Mouse (Mus musculus) urinary bladder, postnatal 10 days (tissue): ENCODE measurements around the gene Dok3.
"Not testable (repeated sequence)": the region's sequence is repeated elsewhere in the genome, so short reads cannot be mapped to it uniquely, and the experiment has no call there.

Source experiments
- DNase-seq: peaks from one replicate; pipeline ENCODE4 v3.0.0; 2022; ENCODE audit warnings: low spot score

Gene Dok3

DNA sequence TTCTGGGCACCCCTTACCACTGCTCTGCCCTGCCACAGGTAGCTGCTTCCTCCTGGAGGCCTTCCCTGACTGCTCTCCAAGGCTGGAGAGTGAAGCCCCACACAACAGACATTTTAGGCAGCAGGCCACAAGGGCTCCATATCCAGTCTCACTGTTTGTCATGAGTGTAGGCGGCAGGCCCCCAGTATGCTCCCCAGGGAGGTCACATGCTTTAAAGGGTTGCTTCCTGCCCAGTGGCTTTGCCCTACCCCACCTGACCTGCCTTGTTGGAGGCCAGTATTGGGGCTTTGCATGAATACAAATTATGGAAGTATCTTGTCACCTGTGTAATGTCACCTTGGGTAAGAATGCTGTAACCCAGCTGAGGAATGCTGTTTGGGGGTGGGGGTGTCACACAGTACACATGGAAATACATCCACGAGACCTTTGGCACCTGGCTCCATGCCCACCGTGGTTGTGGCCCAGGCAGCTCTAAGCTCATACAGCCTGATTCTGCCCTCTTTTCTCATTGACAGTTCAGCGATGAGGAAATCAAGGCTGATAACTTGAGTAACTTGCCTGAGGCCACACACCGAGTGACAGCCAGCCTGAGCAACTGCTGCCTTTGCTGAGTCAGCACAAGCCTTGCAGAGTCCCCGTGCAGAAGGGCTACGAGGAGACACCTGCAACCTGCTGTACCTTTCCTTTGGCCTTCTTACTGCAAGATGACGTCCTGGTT, at the start of gene Dok3:
Gene Dok3, minus strand, starts transcription at position 99 of the 718 bp plus-strand sequence.
- DNase-seq, result no peak

GRCm38 (mm10) chr13:55578086-55578485, 49.0 kb upstream of the Dok3 start:
- no peak for DNase-seq

DNA sequence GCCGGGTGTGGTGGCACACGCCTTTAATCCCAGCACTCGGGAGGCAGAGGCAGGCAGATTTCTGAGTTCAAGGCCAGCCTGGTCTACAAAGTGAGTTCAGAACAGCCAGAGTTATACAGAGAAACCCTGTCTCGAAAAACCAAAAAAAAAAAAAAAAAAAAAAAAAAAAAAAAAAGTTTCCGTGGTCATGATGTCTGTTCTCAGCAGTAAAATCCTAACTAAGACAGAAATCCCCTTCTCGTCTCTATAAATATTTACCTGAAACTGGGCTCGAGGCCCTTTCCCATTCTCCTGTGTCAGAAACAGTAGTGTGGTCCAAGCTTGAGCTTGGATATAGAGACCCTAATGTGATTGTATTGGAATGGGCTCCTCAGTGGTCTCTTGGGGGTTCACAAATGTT, 47.8 kb upstream of the Dok3 start:
- DNase-seq, result not testable (repeated sequence)

DNA sequence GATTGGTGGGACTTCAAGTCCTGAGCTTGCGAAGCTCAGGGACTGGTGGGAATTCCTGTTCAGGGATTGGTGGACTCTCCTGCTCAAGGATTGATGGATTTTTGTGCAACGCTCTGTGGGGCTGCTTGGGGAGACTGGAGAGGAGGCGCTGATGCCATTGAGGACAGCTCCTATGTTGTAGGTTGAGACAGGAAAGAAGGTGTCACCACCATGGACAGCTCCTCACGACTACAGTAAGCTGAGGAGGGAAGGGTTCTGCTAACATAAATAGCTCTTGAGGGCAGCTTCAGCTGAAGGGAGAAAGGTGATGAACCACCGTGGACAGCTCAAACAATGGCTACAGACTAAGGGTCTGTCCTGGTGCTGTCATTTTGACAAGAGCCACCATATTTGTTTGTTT, 46.8 kb upstream of the Dok3 start:
- DNase-seq, result no peak

GRCm38 (mm10) chr13:55574321-55574720, 45.2 kb upstream of the Dok3 start:
- DNase-seq, result no peak

DNA sequence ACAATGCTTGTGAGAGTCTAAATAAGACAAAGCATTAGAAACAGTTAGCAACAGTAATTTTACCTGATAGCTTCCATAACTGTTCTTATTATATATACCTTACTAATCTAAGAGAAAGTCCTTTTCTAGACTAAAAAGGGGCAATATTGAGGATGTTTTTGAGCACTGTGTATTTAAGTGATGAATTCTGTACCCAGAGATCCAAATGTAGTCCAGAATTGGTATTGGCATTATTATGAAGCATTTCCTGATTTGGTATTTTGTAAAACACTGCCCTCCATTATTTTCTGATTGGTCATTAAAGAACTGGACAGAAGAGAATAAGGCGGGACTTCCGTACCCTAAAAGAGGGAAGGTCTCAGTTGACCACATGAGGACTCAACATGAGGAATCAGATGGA, 44.3 kb upstream of the Dok3 start, which contains the start of gene Tmed9:
Gene Tmed9, plus strand, starts transcription at position 301 of the 400 bp plus-strand sequence.
- no peak for DNase-seq

DNA sequence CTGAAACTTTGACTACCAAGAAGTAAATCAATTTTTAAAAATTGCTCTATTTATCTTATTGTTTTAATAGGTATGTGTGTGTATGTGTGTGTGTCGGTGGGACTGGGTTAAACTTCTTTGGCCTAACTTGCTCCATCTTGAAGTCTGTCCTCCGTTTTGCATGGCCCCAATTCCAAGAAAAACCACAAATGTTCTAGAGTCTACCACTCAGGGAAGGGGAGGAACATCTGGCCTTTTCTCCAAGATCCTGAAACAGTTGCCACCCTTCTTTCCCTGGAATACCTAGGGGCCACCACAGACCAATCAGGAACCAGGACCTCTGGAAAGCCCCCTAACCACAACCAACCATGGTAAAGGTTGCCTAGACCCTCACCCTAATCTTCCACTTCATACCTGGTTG, 42.9 kb upstream of the Dok3 start:
- no peak for DNase-seq

- peak; percentile 85 for DNase-seq
These were observed 42.1 kb upstream of the Dok3 start, which contains the start of gene Fam193b for GRCm38 (mm10) chr13:55571027-55571751. TSS of gene Fam193b (minus strand) at chr13:55571120.

DNA sequence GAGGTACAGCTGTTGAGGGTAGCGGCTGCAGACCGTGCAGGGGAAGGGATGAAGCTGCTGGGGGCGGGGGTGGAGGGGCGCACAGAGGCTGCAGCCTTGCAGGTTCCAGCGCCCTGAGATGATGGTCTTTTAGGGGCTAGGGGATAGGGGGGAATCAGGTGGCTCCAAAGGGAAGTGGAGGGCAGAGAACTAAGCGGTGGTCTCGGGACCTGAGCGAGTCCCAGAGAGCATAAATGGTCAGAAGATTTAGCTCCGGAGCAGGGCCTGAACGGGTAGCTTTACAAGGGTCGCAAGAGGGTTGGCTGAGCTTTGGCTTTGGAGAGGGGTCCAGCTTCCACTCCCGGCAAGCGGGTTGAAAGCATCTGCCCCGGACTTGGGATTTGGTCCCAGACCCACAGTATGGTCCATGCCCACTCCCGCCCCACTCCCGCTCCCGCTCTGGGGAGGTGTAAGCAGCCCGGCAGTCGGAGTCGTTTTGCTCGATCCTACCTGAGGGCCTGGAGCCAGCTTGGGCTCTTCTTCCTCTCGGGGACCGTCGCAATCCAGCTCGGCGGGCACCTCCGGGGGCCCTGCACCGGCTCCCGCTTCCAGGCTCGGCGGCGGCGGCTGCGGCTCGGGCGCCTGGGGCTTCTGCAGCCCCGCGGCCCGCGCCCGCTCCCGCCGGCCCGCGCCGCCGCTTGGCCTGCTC, 41.3 kb upstream of the Dok3 start:
- DNase-seq, result no peak

DNA sequence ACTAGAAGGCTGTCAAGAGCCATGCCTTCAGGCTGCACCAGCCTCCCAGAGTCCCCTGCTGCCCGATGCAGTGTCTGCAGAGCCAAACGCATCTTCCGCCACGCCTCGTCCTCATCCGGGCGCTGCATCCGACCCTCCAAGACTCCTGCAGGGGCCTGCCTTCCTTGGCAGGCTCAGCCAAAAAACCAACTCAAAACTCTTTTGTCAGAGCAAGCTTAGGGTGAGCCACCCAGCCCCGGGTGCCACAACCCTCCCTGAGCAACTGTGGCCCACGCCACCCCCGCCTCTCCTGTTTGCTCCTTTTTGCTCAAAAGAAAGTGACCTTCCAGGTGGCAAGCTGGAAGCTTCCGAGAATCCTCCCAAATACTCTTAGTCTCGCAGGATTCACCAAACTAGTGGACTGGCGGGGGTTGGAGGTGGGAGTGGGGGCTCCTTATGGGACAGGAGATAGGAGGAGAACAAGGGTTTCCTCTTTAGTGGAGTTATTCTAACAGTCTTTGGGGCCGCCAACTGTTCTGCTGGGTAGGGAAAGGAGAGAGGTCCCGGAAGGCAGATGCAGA, 40.7 kb upstream of the Dok3 start:
- DNase-seq, result no peak

GRCm38 (mm10) chr13:55568524-55568923, 39.4 kb upstream of the Dok3 start:
- not testable (repeated sequence) for DNase-seq

GRCm38 (mm10) chr13:55567949-55568348, 38.9 kb upstream of the Dok3 start:
- no peak for DNase-seq

DNA sequence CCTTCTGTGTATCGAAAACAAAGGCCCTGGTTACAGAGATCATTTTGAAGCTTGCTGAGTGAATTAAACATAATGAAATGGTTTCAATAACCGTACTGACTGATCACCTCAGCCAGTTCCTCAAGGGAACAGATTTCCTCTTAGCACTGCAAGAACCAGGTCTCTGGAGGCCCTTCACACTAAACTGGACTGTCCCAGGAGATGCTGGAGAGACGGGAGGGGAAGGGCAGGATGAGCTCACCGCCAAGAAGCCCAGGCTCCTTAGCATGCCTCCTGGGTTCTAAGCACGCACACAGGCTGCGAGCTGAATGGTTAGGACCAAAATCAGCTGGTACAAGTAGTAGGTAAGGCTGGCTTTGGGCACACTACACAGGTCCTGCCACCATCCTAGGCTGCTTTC, 37.9 kb upstream of the Dok3 start:
- DNase-seq, result no peak

DNA sequence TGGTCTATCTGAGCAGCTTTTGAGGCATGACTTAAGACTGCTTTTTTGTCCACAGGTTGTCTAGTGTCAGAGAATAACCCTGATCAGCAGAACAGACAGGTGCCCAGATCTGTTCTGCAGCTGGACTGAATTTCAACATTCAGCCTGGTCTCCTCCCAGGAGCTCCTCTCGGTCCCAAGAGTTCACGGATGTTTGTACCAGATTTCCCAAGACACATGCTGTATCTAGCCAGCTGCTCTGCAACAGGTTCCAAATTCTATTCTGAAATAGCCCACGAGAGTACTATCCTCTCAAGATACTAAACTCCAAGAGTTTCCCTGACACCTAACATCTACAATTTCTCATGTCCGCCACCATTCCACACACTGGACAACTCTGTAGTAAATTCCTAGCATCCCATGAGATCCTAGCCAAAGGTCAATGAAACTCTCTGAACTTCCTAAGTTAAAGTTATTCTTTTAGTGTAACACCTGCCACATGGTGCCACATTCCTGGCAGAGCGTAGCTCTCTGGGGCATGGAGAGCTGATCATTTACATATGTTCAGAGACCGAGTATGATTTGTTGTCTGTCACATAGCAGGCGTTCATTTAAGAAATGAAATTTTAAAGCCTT, 34.3 kb upstream of the Dok3 start:
- DNase-seq, result no peak

DNA sequence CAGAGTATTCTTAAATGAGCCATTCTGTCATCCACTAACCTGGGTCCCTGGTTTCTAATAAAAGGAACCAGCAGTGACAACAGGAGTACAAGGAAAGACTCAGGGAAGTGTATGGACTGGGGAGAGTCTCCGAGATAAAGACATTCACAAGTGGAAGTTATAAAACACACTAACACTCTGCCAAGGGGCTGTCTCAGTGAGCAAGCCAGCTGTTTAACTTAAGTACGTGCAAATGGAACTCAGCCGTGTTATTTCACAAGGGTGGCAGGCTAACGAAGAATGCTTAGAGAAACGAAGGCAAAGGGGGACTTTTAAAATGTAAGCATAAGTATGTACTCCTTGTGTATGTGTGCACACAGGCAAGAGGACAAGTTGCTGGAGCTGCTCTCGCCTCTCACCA, 28.4 kb upstream of the Dok3 start:
- no peak for DNase-seq

GRCm38 (mm10) chr13:55555921-55556320, 26.8 kb upstream of the Dok3 start:
- DNase-seq, result no peak

- no peak for DNase-seq
These were observed 20.0 kb upstream of the Dok3 start for GRCm38 (mm10) chr13:55549061-55549460.

- no peak for DNase-seq
These were observed 19.3 kb upstream of the Dok3 start for GRCm38 (mm10) chr13:55548426-55548825.

GRCm38 (mm10) chr13:55547916-55548315, 18.8 kb upstream of the Dok3 start:
- DNase-seq, result no peak

DNA sequence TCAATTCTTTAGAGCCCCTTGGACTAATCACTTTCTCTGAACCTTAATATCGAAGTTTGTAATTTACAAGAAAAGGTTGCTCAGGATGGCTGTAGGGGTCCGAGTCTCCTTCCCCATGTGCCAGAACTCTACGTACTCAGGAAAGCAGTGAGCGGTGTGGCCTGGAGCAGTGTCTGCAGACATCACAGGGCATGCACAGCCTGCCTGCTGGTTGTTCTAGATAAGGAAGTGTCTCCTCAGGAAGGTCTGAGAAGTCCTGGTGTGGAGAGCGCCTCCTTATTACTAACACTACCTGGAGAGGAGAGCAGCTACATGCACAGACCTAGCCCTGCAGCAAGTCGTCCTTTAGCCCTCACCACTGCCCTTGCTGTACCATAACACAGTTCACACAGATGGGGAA, 15.7 kb upstream of the Dok3 start:
- DNase-seq, result no peak

- DNase-seq, result no peak
These were observed 14.4 kb upstream of the Dok3 start for GRCm38 (mm10) chr13:55543447-55543846.

GRCm38 (mm10) chr13:55542891-55543290, 13.8 kb upstream of the Dok3 start:
- no peak for DNase-seq
